Mouse (Mus musculus): ENCODE measurements at regions not wholly inside any gene's neighbourhood (a gene's known extent, or its start where the extent isn't known, plus 50 kb on each side); places are given as distances from the start of the nearest gene placed in this dataset.

- TF ChIP-seq CTCF (IDR thresholded peaks at IDR 0.05; ENCODE audit: control insufficient read depth, insufficient read depth, insufficient replicate concordance, low read depth, low read length) (no peak), POLR2A (IDR thresholded peaks at IDR 0.05; ENCODE audit: control insufficient read depth, low read depth, low read length) (no peak)
Observed at GRCm38 (mm10) chr4:9046436-9046835, 807.6 kb upstream of the Car8 start.

Data from testis, adult 2 months (tissue).